Mouse (Mus musculus) common myeloid progenitor, adult 5-6 weeks (primary cell): ENCODE results near the gene Crebbp. TPM values are rescaled to one million over a fixed set of nuclear protein-coding genes. Genes with fewer than 3 reads are reported as not detected.
"Not testable (repeated sequence)": the region's sequence is repeated elsewhere in the genome, so short reads cannot be mapped to it uniquely, and the experiment has no call there.

ENCODE experiments used
- ATAC-seq: replicated peaks from 2 replicates; pipeline ENCODE4 v1.8.0; 2016; ENCODE audit warnings: low read depth, mild to moderate bottlenecking, moderate TSS enrichment, inconsistent platforms; ENCODE audit not compliant: poor library complexity, severe bottlenecking
- total RNA-seq: library from RNA; stranded (forward); fragments of 200-1000, 187-1606 nt; gene quantifications from 2 replicates; pipeline ENCODE4 v1.2.3, GENCODE M21; 2017

Gene Crebbp
- total RNA-seq, 1 experiment from 2014 or later: 52.6 TPM

DNA sequence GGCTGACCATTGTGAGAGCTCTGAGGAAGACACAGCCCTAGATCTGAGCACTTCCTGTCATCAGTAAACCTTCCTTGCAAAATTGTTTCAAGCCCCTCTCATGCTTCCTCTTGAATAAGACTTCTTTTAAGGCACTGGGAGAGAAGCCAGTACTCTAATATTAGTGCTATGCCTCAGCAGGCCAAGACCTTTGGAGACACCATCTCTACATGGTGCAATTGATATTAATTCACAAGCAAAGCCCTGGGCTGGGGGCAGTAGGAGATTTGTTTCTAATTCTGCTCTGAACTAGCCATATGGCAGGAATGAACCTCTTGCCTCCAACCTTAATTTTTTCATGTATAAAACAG, 52.9 kb downstream of the Crebbp start:
- ATAC-seq: no peak

DNA sequence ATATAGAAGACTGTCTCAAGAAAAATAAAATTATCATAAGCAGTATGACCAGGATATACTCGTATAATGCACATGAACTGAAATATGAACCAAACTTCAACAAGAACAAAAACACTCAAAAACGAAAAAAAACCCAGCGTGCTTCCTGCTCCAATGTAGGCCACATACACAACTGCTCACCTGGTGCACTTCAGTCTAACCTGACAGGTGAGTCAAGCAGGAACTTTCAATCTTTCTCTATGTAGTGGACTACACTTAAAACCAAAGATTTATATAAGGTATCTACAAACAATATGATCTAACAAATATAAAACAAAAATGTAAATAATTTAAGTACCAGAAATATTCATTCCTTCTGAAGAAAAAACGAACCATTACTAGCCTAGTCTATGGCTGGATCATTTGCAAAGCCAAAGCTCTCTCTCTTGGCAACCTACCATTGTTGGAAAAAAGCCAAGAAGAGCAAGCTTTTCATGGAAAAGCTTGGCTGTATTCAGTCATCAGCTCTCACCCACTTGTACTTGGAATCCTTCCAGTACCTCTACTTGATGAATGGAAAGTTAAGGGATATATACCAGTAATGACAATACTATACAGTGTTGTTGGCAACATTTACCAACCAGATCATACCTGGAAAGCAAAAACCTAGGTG, 53.4 kb downstream of the Crebbp start:
- ATAC-seq: no peak

DNA sequence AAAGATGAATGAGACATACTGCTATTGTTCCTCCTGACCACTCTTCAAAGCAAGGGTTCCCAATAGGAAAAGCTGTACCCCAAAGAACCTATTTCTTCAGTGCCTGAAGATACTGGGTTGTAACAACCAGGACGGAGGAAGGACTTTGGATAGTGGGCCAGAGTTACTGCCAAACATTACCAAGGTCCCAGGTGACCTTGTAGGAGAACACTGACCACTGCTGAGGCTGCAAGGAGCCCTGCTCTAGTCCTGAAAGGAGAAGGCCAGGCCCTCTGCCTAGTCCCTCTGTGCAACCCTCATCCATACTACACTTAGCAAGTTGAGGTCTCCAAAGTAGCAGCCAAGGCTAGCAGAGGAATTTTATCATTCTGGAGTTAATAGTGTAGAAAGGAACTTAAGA, 60.7 kb downstream of the Crebbp start:
- ATAC-seq: no peak

DNA sequence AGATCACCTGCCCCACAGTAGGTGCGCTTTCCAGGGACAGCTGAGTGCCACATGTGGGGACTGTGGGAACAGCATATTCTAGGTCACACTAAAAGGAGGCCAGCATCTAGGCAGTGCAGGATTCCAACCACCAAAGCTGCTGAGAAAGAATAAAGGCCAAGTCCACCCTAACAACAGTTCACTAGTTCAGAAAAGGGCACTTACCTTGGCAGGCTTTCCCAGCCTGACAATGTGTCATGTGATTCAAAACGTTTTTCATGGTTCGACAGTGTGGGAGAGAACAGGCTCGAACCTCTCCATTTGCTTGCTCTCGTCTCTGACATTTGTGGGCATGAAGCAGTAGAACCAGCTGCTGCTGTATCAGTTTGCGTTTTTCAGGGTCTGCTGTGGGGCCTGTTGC, 75.3 kb downstream of the Crebbp start:
- no peak for ATAC-seq

DNA sequence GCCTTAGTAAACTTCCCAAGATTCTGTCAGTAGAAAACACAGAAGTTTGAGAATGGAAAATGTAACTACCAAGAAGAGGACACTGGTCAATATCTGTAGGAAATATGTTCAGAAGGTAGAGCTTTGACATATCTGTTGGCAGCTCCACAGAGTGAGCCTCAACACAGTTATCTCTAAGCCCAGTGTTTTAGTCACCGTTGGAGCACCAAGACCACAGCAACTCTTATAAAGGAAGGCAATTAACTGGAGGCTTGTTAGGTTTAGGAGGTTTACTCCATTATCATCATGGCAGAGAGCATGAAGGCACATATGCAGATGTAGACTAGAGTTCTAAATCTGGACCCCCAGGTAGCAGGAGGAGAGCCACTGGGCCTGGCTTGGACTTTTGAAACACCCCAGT, 80.0 kb downstream of the Crebbp start:
- ATAC-seq: no peak

DNA sequence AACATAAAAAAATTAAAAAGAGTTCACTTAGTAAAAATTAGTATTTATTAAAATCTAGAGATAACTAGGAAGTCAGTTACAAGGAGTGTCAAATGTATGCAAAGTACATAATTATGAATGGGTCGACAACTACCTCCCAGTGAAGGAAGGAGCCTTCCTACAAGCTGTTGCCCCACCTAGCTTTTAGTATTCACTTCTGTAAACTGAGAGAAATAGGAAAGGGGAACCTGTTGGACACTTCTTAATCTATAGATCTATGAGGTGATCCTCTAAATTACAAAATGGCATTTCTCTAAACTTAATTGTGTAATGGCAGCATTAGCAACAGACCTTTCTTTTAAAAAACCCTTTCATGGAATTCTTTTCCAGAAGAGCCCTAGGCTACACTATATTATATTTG, 84.9 kb downstream of the Crebbp start:
- ATAC-seq: no peak

DNA sequence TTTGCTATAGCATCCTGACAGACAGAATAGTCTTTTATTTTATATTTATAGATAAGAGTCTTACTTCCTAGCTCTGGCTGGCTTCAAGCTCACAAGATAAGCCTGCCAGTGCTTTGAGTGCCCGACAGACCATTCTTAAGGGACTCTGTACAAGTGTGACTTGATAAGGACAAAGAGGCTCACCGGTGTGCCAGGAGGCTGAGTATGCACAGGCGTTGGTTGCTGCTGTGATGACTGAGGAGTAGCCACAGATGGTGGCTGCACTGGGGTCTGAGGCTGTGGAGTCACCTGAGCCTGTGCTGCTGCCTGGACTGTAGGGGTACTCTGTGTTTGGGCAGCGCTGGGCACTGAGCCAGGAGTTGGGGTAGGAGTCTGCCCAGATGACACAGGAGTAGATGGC, 96.7 kb downstream of the Crebbp start:
- ATAC-seq: peak; percentile 76; the same call in 1 of the 2 replicates

DNA sequence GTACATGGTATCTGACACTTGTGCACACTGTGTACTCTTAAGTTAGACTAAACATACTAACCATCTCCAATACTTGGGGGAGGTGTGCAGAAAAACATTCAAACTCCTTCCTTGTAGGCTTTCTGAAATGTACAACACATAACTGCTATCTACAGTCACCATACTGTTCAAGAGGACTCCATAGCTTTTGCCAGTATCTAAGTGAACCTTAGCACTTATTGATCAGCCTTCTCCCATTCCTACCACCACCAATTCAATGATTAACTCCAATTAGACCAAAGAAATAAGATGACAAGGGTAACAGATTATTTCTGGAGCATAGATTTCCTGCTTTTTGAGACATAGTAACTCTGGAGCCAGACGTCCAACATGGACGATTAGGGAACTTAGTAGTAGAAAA, 113.4 kb downstream of the Crebbp start:
- ATAC-seq: no peak

DNA sequence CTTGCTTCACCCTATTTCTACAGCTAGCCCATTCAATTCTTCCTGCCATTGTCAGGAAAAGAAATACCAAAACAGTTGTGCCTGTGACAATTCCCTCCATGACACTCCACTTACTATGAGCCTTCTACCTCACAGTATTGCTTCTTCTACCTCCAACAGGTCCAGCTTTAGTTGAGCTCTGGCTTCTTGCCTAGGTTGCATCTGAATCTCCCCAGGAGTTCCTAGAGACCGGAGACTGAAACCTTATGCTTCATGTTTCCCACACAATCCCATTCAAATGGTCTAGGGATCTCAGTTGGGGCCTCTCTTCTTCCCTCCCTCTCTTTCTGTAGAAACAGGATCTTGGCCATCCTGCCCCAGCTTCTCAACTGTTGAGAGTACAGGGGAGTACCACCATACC, 116.3 kb downstream of the Crebbp start:
- ATAC-seq: no peak

DNA sequence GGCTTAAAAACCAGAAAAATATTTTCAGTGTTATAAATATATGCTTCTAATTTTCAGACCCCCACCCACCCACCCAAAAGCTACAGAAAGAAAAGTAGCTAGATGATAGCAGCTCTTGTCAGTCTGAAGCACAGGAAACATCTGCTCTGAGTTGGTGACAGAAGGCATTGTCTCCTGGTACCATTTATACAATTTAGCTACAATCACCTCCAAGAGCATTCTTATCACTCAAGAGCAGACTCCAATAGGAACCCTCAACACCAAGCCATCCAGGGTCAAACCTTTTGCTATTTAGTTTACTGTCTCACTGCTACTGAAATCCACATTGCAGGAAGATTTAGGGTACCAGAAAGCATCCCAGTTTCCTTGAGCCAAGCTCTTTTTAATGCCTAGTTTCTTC, 116.9 kb downstream of the Crebbp start:
- ATAC-seq: peak; percentile 65

DNA sequence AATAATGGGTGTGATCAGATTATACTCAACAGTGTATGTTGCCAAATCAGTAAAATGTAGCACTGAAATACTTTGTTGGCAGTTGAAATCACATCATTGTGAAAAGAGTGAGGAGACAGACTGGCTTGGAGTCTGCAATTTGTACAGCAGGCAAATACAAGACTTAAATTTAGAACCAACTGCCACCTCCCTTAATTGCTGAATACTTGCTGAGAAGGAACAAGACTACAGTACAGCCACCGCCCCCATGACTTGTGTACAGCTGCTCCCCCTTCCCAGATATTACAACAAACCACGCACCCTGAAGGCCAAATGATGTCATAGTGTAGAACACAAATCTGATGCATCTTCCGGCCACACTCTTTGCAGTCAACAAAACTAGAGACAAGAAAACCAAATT, 117.7 kb downstream of the Crebbp start:
- ATAC-seq: no peak

DNA sequence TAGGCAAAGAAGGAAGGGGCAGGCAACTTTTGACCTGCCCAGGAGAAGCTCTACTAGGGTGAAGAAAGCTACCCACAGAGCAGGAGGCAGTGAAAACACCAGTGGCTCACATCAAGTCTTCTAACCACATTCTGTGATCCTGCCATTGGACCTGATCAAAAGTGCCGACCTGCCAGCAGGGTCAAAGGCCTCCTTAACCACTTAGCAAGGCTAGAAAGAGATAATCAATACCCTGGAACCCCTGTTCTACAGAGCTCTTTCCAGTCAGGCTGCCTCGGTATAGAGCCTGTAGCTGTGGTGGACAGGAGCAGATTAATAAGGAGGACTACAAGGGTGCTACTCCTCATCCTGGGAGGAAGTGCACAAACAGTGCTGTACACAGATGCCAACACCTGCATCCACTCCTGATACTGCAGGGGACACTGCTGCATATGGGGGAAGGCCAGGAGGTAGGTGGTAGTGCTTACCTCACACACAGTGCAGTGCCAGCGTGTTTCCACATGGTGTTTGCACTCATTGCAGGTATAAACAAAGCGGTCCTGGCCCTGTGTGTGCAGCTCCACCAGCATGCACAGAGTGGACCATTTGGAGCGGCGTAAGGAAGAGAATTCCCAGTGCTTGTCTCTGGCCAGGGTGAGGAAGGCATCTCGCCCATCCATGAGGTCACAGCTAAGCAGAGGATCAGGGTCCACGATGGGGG, 126.4 kb downstream of the Crebbp start:
- no peak for ATAC-seq

DNA sequence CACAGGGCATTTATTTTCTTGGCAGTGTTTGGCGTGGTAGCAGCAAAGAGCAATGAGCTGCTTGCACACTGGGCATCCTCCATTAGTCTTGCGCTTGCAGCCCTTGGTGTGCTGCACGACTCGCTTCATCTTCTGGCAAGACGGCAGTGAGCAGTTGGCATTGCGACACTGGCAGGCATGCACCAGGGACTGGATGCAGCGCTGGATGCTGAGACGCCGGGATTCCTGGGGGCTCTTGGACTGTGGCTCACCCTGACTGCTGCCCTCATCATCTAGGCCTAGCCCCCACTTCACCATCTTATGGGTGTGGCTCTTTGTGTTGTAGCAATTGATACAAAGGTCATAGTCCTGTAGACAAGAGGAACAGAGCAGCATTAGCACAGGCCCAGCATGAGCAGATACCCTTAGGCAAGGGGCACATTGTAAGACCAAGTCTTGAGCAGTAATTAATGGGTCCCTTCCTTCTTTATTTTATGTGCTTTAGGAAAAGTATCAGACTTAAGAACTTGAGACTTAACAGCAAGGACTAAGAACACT, 127.9 kb downstream of the Crebbp start:
- no peak for ATAC-seq

DNA sequence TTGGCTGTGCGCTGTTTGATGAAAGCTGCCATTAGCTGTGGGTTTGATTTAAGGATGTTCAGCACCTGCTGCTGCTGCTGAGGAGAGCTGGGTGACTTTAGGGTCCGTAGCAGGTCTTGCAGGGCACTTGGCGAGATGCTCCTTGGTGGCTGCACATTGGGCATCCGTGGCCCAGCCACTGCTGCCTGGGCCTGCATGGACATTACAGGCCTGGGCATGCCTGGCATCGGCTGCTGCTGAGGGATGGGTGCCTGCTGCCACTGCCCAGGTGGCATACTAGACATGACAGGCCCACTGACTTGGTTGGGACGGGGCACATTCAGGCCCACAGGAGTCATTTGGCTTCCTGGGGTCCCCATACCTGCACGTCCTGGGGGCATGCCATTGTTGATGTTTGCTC, 128.7 kb downstream of the Crebbp start:
- ATAC-seq: no peak

DNA sequence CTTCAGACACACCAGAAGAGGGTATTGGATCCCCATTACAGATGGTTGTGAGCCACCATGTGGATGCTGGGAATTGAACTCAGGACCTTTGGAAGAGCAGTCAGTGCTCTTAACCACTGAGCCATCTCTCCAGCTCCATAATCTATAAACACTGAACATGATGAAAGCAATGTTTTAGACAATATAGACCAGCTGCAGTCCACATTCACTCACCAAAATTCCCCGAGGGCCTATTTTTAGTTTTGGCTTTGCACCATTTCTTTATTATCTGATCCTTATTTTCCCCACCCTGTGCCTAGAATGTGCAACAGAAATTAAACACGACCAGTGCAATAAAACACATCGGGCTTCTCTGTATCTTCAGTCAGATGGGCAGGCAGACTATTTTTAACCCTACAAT, 133.4 kb downstream of the Crebbp start:
- ATAC-seq: not testable (repeated sequence)

DNA sequence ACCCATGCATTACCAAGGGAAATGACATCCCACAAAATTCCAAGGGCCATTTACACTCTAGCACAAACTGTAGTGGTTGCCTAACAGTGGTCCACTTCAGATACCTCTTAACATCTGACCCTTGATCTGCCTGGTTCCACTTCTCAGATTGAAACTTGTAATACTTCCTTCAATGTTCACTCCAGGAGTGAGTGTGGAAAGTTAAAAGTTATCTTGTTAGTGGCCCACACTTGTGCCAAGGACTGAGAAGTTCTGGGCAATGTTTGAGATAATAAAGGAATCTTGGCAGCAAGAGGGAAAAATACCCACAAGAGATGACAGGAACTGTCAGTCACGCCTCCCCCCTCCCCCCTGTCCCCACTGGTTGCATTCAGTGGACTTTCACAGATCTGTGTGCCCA, 134.1 kb downstream of the Crebbp start:
- ATAC-seq: no peak

DNA sequence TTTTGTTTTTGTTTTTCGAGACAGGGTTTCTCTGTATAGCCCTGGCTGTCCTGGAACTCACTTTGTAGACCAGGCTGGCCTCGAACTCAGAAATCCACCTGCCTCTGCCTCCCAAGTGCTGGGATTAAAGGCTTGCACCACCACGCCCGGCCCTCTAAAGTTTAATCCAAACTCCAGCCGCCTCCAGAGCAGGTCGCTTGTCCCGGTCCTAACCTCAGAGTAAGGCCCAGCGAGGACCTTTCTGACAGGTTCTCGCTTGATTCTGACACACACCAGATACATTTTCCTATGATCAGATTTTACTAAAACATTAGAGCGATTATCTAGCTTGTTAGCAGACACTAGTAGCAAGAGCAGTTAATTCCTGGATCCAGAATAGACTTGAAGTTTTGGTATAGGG, 135.5 kb downstream of the Crebbp start:
- not testable (repeated sequence) for ATAC-seq

DNA sequence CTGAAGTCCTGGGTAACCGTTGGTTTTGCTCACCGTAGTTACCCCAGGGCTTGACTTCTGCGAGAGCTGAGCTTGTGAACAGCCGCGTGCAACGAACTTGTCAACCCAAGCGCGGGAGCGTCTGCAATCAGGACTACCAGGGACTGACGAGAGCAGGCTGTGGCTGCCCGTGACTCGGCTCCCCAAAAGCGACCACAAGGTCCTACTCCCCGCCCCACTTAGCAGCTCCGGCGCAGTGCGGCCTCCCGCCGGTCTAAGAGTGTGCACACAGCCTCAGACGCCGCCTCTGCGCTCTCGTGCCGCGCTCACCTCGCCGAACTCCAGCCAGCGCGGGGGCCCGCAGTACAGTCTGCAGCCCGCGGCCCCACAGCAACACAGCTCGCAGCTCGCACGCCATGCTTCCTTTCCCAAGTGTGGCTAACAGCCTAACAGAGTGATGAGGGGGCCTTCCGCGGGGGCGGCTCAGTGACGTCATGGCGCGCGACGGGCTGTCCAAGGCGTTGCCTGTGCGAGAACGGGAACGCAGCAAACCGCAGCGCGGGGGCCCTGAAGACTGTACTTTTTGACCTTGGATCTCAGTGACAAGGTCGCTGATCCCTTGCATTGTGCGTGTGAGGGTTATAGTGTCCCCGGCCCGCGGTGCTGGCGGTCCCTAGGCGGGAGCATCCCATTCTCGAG, 136.3 kb downstream of the Crebbp start, which contains the start of gene Trap1:
Gene Trap1, minus strand, starts transcription at position 444 of the 678 bp plus-strand sequence.
- ATAC-seq: peak; percentile 75

DNA sequence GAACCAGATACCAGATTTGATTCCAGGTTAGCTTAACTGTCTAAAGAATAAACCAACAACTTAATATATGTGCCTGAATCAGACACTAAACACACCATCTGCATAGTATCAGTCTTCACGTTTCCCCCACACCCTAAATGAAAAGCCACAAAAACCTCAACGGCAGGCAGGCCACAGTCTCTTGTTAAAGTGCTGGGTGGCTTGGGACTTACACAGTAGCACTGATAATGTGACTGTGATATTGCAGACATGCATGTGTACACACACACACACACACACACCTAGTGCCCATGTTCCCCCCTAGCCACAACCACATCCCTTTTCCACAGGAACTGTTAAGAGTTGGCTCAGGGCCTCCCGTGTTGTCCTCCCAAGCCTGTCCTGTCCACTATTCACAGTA, 139.0 kb downstream of the Crebbp start:
- ATAC-seq: peak; percentile 72

DNA sequence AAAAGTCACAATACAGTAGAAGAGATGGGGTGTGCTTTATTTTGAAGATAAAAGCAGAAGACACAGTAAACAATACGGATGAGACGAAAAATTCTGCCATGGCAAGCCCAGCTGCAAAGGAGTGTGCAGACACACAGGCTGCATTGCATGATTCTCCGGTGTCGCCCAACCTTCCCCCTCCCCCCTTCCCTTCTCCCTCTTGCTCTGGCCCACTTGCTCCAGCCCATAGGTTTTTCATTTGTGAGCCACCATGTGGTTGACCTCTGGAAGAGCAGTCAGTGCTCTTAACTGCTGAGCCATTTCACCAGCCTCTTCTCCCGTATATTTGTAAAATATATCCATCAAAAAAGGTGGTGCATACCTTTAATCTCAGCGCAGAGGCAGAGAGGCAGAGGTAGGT, 139.5 kb downstream of the Crebbp start:
- 0 out of 2 replicates have a peak, but pooled peaks have one; percentile 19 for ATAC-seq

DNA sequence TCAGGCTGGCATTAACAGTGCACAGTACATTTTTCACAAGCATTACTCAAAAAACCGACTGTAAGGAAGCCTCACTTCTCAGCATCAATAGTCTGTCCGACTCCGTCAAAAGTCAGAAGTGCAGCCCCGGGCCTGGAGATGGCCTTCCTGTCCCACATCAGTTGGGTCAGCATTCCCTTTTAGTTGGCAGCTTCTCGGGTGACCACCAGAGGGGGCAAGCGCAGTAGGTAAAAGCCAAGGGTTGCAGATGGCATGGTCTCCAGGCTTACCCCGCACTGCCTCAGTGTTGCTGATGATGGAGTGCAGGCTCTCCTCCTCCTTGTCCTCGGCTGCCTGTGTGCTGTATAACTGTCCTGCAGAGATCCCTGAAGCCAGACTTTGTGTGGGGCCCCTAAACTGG, 145.2 kb downstream of the Crebbp start:
- ATAC-seq: peak; percentile 96
